Mouse (Mus musculus) erythroid progenitor cell, adult 5-6 weeks (primary cell): ENCODE results near the gene Vamp9. TPM values are rescaled to one million over a fixed set of nuclear protein-coding genes. Genes with fewer than 3 reads are reported as not detected.

Experiments
- total RNA-seq, 2 experiments: library from RNA; stranded (forward) in 1 of 2; stranded (reverse) in 1 of 2; fragments of 150-400 nt in 1 of 2; fragments of 186-747, 209-891 nt in 1 of 2; gene quantifications; 2 replicates each; pipeline versions ENCODE4 v1.2.3 to v1.2.4; 2015 to 2017; ENCODE audit warnings: low replicate concordance in 2 of 2

Gene Vamp9
- total RNA-seq, 2 experiments from 2014 or later: not detected

Other genes with a start within 250 kb of the Vamp9 start
- gene Rasgef1b, start 177.2 kb upstream of the Vamp9 start, total RNA-seq (2015; ENCODE audit: low replicate concordance): 0.42 and 1.1 TPM in 2 replicates
- gene Rasgef1b, start 177.2 kb upstream of the Vamp9 start, total RNA-seq (2017; ENCODE audit: low replicate concordance): not detected in 2 replicates
- gene Hnrnpd, start 72.7 kb downstream of the Vamp9 start, total RNA-seq (2015; ENCODE audit: low replicate concordance): 231 and 281 TPM in 2 replicates
- gene Hnrnpd, start 72.7 kb downstream of the Vamp9 start, total RNA-seq (2017; ENCODE audit: low replicate concordance): 118 and 215 TPM in 2 replicates
- gene 4930524J08Rik, start 72.8 kb downstream of the Vamp9 start, total RNA-seq (2015; ENCODE audit: low replicate concordance): 8.8 TPM in 1 of 2 replicates, not detected in the other
- gene 4930524J08Rik, start 72.8 kb downstream of the Vamp9 start, total RNA-seq (2017; ENCODE audit: low replicate concordance): 3.9 TPM in 1 of 2 replicates, not detected in the other
- gene Hnrnpdl, start 133.4 kb downstream of the Vamp9 start, total RNA-seq (2015; ENCODE audit: low replicate concordance): 233 and 266 TPM in 2 replicates
- 256 and 262 TPM in 2 replicates for gene Hnrnpdl, start 133.4 kb downstream of the Vamp9 start, total RNA-seq (2017; ENCODE audit: low replicate concordance)
- 4.2 and 10.5 TPM in 2 replicates for gene Enoph1, start 133.7 kb downstream of the Vamp9 start, total RNA-seq (2015; ENCODE audit: low replicate concordance)
- 3.3 and 6.2 TPM in 2 replicates for gene Enoph1, start 133.7 kb downstream of the Vamp9 start, total RNA-seq (2017; ENCODE audit: low replicate concordance)